Mouse (Mus musculus) T-helper 2 cell (primary cell): ENCODE measurements around the gene Hdac11.

Source experiments
- in situ Hi-C: fragments of 300-600 bp; cut with MboI, MseI; formaldehyde crosslinking; loops from one replicate; pipeline ENCODE4 v1.15.1; 2025; ENCODE audit warnings: high pct_unique_total_duplicates

Hdac11 gene

GRCm38 (mm10) chr6:91165210-91165609, 8.7 kb downstream of the Hdac11 start:
- in situ Hi-C loops: loop anchor here (5.0 kb wide), 1 partner anchor 102 kb away; no protein-coding TSS in a partner anchor

GRCm38 (mm10) chr6:91167828-91168227, 11.4 kb downstream of the Hdac11 start:
- in situ Hi-C loops: loop anchor here (5.0 kb wide), 1 partner anchor 99 kb away; no protein-coding TSS in a partner anchor

- in situ Hi-C loops: loop anchor here (5.0 kb wide), 1 partner anchor 98 kb away; no protein-coding TSS in a partner anchor
Measured at GRCm38 (mm10) chr6:91169129-91169528, 12.7 kb downstream of the Hdac11 start.

- in situ Hi-C loops: no loop called here
Measured at GRCm38 (mm10) chr6:91171396-91171895, 15.0 kb downstream of the Hdac11 start.

- in situ Hi-C loops: no loop called here
Measured at GRCm38 (mm10) chr6:91172381-91172780, 15.9 kb downstream of the Hdac11 start.

GRCm38 (mm10) chr6:91173221-91173880, 16.9 kb downstream of the Hdac11 start:
- in situ Hi-C loops: no loop called here

- in situ Hi-C loops: no loop called here
Measured at GRCm38 (mm10) chr6:91174211-91174610, 17.7 kb downstream of the Hdac11 start.

- in situ Hi-C loops: no loop called here
Measured at GRCm38 (mm10) chr6:91180767-91181171, 24.3 kb downstream of the Hdac11 start.

GRCm38 (mm10) chr6:91181320-91181719, 24.9 kb downstream of the Hdac11 start:
- in situ Hi-C loops: no loop called here

- in situ Hi-C loops: no loop called here
Measured at GRCm38 (mm10) chr6:91182075-91182490, 25.6 kb downstream of the Hdac11 start.

GRCm38 (mm10) chr6:91183041-91183440, 26.6 kb downstream of the Hdac11 start:
- in situ Hi-C loops: no loop called here

GRCm38 (mm10) chr6:91183980-91184379, 27.5 kb downstream of the Hdac11 start:
- in situ Hi-C loops: no loop called here

- in situ Hi-C loops: no loop called here
Measured at GRCm38 (mm10) chr6:91184776-91185175, 28.3 kb downstream of the Hdac11 start.

GRCm38 (mm10) chr6:91185502-91185901, 29.0 kb downstream of the Hdac11 start:
- in situ Hi-C loops: no loop called here

GRCm38 (mm10) chr6:91186161-91186931, 29.9 kb downstream of the Hdac11 start:
- in situ Hi-C loops: no loop called here

GRCm38 (mm10) chr6:91186934-91187333, 30.5 kb downstream of the Hdac11 start:
- in situ Hi-C loops: no loop called here

- in situ Hi-C loops: no loop called here
Measured at GRCm38 (mm10) chr6:91187871-91188270, 31.4 kb downstream of the Hdac11 start.

GRCm38 (mm10) chr6:91189971-91190370, 33.5 kb downstream of the Hdac11 start:
- in situ Hi-C loops: no loop called here

- in situ Hi-C loops: no loop called here
Measured at GRCm38 (mm10) chr6:91191465-91191864, 35.0 kb downstream of the Hdac11 start.

GRCm38 (mm10) chr6:91192421-91192820, 36.0 kb downstream of the Hdac11 start:
- in situ Hi-C loops: no loop called here

- in situ Hi-C loops: no loop called here
Measured at GRCm38 (mm10) chr6:91192851-91193545, 36.5 kb downstream of the Hdac11 start.

GRCm38 (mm10) chr6:91198456-91198855, 42.0 kb downstream of the Hdac11 start:
- in situ Hi-C loops: no loop called here
